Mouse (Mus musculus): ENCODE data around the gene Tmem30a.

DNA sequence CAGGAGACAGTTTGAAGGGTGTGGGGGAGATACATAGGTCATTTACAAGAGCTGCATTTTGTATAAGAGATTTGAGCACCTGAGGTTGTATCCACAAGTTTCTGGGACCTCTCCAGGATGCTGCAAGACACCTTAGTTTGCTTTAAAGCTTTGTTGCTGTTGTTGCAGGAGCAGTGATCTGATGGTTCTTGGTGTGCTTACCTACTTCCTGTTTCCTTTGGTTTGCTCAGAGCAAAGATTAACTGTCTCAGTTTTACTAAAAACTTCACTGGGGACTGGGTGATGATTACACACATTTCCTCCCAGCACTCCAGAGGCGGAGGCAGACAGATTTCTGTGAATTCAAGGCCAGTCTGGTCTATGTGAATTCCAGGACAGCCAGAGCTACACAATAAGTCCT is 1.8 kb upstream of the Tmem30a start:
- TF ChIP-seq CTCF (conservative IDR thresholded peaks at IDR 0.05; ENCODE audit: low read length) (no peak), POU5F1 (IDR thresholded peaks at IDR 0.05; ENCODE audit: borderline replicate concordance, low read length) (no peak), NANOG (IDR thresholded peaks at IDR 0.05; ENCODE audit: borderline replicate concordance, low read length) (no peak)
